Mouse (Mus musculus): Measurements from ENCODE around the gene Hbb-bt.
"Not testable (repeated sequence)": the region's sequence is repeated elsewhere in the genome, so short reads cannot be mapped to it uniquely, and the experiment has no call there.

The Hbb-bt gene

GRCm38 (mm10) chr7:103813766-103814165 is at the start of gene Hbb-bt:
Hbb-bt (minus strand) TSS chr7:103813996.
- no peak for DNase-seq (ENCODE audit: low read depth, low spot score)

- no peak for DNase-seq (ENCODE audit: low read depth, low spot score)
These were observed 47.7 kb upstream of the Hbb-bt start for GRCm38 (mm10) chr7:103861531-103861930.

GRCm38 (mm10) chr7:103860855-103861254 is 47.1 kb upstream of the Hbb-bt start:
- no peak for DNase-seq (ENCODE audit: low read depth, low spot score)

GRCm38 (mm10) chr7:103859076-103859475 is 45.3 kb upstream of the Hbb-bt start:
- DNase-seq (ENCODE audit: low read depth, low spot score), result no peak

GRCm38 (mm10) chr7:103854669-103855068 is 40.9 kb upstream of the Hbb-bt start:
- no peak for DNase-seq (ENCODE audit: low read depth, low spot score)

GRCm38 (mm10) chr7:103853090-103853489 is 39.3 kb upstream of the Hbb-bt start, which contains the start of gene Hbb-y:
Hbb-y (minus strand) TSS chr7:103853216.
- DNase-seq (ENCODE audit: low read depth, low spot score), result no peak

GRCm38 (mm10) chr7:103844525-103845325 is 30.9 kb upstream of the Hbb-bt start:
- DNase-seq (ENCODE audit: low read depth, low spot score), result no peak

- no peak for DNase-seq (ENCODE audit: low read depth, low spot score)
These were observed 29.2 kb upstream of the Hbb-bt start, which contains the start of gene Hbb-bh1 for GRCm38 (mm10) chr7:103843034-103843433. Hbb-bh1 (minus strand) TSS chr7:103843164.

GRCm38 (mm10) chr7:103840268-103840667 is 26.5 kb upstream of the Hbb-bt start, which contains the start of gene Hbb-bh2:
Hbb-bh2 (minus strand) TSS chr7:103840520.
- DNase-seq (ENCODE audit: low read depth, low spot score), result no peak

GRCm38 (mm10) chr7:103827808-103828207 is 14.0 kb upstream of the Hbb-bt start, which contains the start of gene Hbb-bs:
Hbb-bs (minus strand) TSS chr7:103828096.
- no peak for DNase-seq (ENCODE audit: low read depth, low spot score)

GRCm38 (mm10) chr7:103827139-103827538 is 13.3 kb upstream of the Hbb-bt start:
- not testable (repeated sequence) for DNase-seq (ENCODE audit: low read depth, low spot score)

GRCm38 (mm10) chr7:103826255-103826887 is 12.6 kb upstream of the Hbb-bt start:
- DNase-seq (ENCODE audit: low read depth, low spot score), result no peak

- DNase-seq (ENCODE audit: low read depth, low spot score), result no peak
These were observed 11.9 kb upstream of the Hbb-bt start for GRCm38 (mm10) chr7:103825536-103826254.

GRCm38 (mm10) chr7:103824597-103824996 is 10.8 kb upstream of the Hbb-bt start:
- no peak for DNase-seq (ENCODE audit: low read depth, low spot score)

- DNase-seq (ENCODE audit: low read depth, low spot score), result not testable (repeated sequence)
These were observed 1.3 kb upstream of the Hbb-bt start for GRCm38 (mm10) chr7:103815085-103815484.

GRCm38 (mm10) chr7:103813152-103813551 is 644 bp downstream of the Hbb-bt start:
- DNase-seq (ENCODE audit: low read depth, low spot score), result not testable (repeated sequence)

- DNase-seq (ENCODE audit: low read depth, low spot score), result no peak
These were observed 1.6 kb downstream of the Hbb-bt start for GRCm38 (mm10) chr7:103812174-103812573.

GRCm38 (mm10) chr7:103811223-103811845 is 2.5 kb downstream of the Hbb-bt start:
- DNase-seq (ENCODE audit: low read depth, low spot score), result no peak

GRCm38 (mm10) chr7:103810746-103811145 is 3.0 kb downstream of the Hbb-bt start:
- DNase-seq (ENCODE audit: low read depth, low spot score), result no peak

- DNase-seq (ENCODE audit: low read depth, low spot score), result no peak
These were observed 3.5 kb downstream of the Hbb-bt start for GRCm38 (mm10) chr7:103810296-103810695.

- no peak for DNase-seq (ENCODE audit: low read depth, low spot score)
These were observed 4.0 kb downstream of the Hbb-bt start for GRCm38 (mm10) chr7:103809801-103810155.

All from embryo, embryonic 11.5 days (tissue).